Mouse (Mus musculus): ENCODE measurements around the gene Rab11fip4. TPM values are rescaled to one million over a fixed set of nuclear protein-coding genes. Genes with fewer than 3 reads are reported as not detected.

Gene Rab11fip4
- total and polyA plus RNA-seq, 3 experiments, result 13.2 to 41.6 (median 26.6) TPM

DNA sequence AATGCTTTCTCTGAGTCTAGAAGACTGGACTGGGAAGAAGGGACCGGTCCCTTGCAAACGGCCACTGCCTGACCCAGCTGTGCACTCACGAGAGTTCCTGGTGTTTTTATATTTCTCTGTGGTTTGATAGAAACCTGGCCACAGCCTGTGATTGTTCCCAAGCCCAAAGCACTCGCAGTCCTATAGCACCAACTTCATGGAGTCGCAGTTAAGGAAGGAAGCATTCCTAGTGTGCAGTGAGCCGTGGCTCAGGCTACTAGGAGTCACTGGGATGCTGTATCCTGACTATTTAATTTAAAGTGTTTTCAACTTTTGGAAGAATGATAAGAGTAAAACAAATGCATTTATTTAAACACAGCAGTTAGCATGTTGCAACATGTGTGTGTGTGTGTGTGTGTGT, 39.5 kb downstream of the Rab11fip4 start:
- no peak overlapping the region for H3K4me3 ChIP-seq (replicated peaks in 1 of 3; ENCODE audit: low read depth in 2 of 3, low read length in 2 of 3, poor library complexity in 1 of 3)
- no peak overlapping the region for H3K9ac ChIP-seq (ENCODE audit: insufficient read depth, low read depth)
- no peak overlapping the region for H3K27ac ChIP-seq (ENCODE audit: insufficient read depth, low read depth)
- TF ChIP-seq MAX (IDR thresholded peaks at IDR 0.05; ENCODE audit: low read length) (no peak), NELFE (IDR thresholded peaks at IDR 0.05; ENCODE audit: low read depth, low read length) (no peak), BHLHE40 (IDR thresholded peaks at IDR 0.05; ENCODE audit: low read depth, low read length) (no peak), NRF1 (IDR thresholded peaks at IDR 0.05; ENCODE audit: low read depth, low read length) (no peak), MAFK (IDR thresholded peaks at IDR 0.05; ENCODE audit: insufficient replicate concordance, low read length) (no peak), ELF1 (IDR thresholded peaks at IDR 0.05; ENCODE audit: low read depth, low read length) (no peak), POLR2A (IDR thresholded peaks at IDR 0.05; ENCODE audit: low read depth, low read length) (no peak), USF1 (IDR thresholded peaks at IDR 0.05; ENCODE audit: low read depth, low read length) (no peak), KAT2A (IDR thresholded peaks at IDR 0.05; ENCODE audit: insufficient replicate concordance, low read length) (no peak), PAX5 (IDR thresholded peaks at IDR 0.05; ENCODE audit: low read length) (no peak), GABPA (IDR thresholded peaks at IDR 0.05; ENCODE audit: insufficient replicate concordance, low read depth, low read length) (no peak), POLR2AphosphoS2 (IDR thresholded peaks at IDR 0.05; ENCODE audit: low read depth, low read length) (no peak), ZKSCAN1 (IDR thresholded peaks at IDR 0.05; ENCODE audit: borderline replicate concordance, low read depth, low read length) (no peak)
- H3K79me2 ChIP-seq (replicated peaks; ENCODE audit: control insufficient read depth, extremely low read depth, insufficient read depth, poor library complexity, severe bottlenecking), result no peaks in the 10 kb centered on the region
- H3K4me2 ChIP-seq (ENCODE audit: insufficient read depth, low read depth, poor library complexity, severe bottlenecking), result no peak overlapping the region
- dilution Hi-C loops (cut with MboI; ENCODE audit: extremely low pct_ligation_motif_present, extremely low pct_unique_long_range_greater_than_20kb, low sequenced_read_pairs), result no loop called here
- H3K27me3 ChIP-seq (replicated peaks), result no peaks in the 10 kb centered on the region
- H3K9me3 ChIP-seq (replicated peaks; ENCODE audit: low read length), result no peaks in the 10 kb centered on the region
- no peak for DNase-seq (ENCODE audit: extremely low read depth)
- in situ Hi-C loops (cut with MboI; ENCODE audit: low pct_ligation_motif_present, low pct_unique_long_range_greater_than_20kb, low sequenced_read_pairs), result no loop called here
- peaks cover 3 to 37% of the 10 kb centered on the region in 2 experiments; a peak in 3 of 4 replicates for H3K4me1 ChIP-seq (ENCODE audit: control insufficient read depth in 1 of 2, insufficient read depth in 2 of 2)
- H3K36me3 ChIP-seq (replicated peaks in 1 of 2; ENCODE audit: control insufficient read depth in 1 of 2, insufficient read depth in 1 of 2, low read length in 1 of 2), result no peaks in the 10 kb centered on the region

DNA sequence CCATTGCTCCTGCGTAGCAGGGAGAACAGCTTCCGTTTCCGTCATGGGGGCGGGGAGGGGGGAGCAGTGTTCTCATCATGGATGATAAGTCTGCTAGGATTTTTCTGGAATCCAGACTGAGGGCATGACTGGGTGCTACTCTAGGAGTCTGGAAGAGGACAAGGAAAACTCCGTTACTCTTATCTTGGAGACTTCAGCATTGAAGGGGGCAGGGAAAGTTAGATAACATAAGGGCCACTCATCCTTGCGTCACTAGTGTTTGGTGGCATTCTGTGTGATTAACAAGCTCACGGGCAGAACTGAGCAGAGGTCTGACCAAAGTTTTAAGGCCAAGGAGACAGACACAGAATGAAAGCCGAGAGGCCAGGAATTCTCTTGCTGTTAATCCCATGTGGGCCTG, 42.4 kb downstream of the Rab11fip4 start:
- H3K27ac ChIP-seq (ENCODE audit: insufficient read depth, low read depth), result no peak overlapping the region
- DNase-seq (ENCODE audit: extremely low read depth), result no peak
- no peak overlapping the region for H3K9ac ChIP-seq (ENCODE audit: insufficient read depth, low read depth)
- H3K79me2 ChIP-seq (replicated peaks; ENCODE audit: control insufficient read depth, extremely low read depth, insufficient read depth, poor library complexity, severe bottlenecking), result no peaks in the 10 kb centered on the region
- H3K9me3 ChIP-seq (replicated peaks; ENCODE audit: low read length), result peaks cover 7% of the 10 kb centered on the region
- H3K27me3 ChIP-seq (replicated peaks), result no peaks in the 10 kb centered on the region
- H3K4me2 ChIP-seq (ENCODE audit: insufficient read depth, low read depth, poor library complexity, severe bottlenecking), result no peak overlapping the region
- H3K4me1 ChIP-seq (ENCODE audit: control insufficient read depth in 1 of 2, insufficient read depth in 2 of 2), result peaks cover 2 to 28% of the 10 kb centered on the region in 2 experiments; a peak in 3 of 4 replicates
- H3K36me3 ChIP-seq (replicated peaks in 1 of 2; ENCODE audit: control insufficient read depth in 1 of 2, insufficient read depth in 1 of 2, low read length in 1 of 2), result no peaks in the 10 kb centered on the region
- no peak for TF ChIP-seq PAX5 (IDR thresholded peaks at IDR 0.05; ENCODE audit: low read length)
- no peak for TF ChIP-seq MAFK (IDR thresholded peaks at IDR 0.05; ENCODE audit: insufficient replicate concordance, low read length)
- no peak for TF ChIP-seq RAD21 (IDR thresholded peaks at IDR 0.05; ENCODE audit: low read depth, low read length)
- TF ChIP-seq MXI1 (IDR thresholded peaks at IDR 0.05; ENCODE audit: low read depth, low read length), result no peak
- dilution Hi-C loops (cut with MboI; ENCODE audit: extremely low pct_ligation_motif_present, extremely low pct_unique_long_range_greater_than_20kb, low sequenced_read_pairs) (no loop called here), in situ Hi-C loops (cut with MboI; ENCODE audit: low pct_ligation_motif_present, low pct_unique_long_range_greater_than_20kb, low sequenced_read_pairs) (no loop called here)
- no peak overlapping the region for H3K4me3 ChIP-seq (replicated peaks in 1 of 3; ENCODE audit: low read depth in 2 of 3, low read length in 2 of 3, poor library complexity in 1 of 3)

Measured in CH12.LX (cell line).